Mouse (Mus musculus): ENCODE results near the gene Tmem107.

The Tmem107 gene

GRCm38 (mm10) chr11:69059357-69059974, 11.1 kb upstream of the Tmem107 start, which contains the start of gene Borcs6:
Gene Borcs6 (plus strand): TSS chr11:69059717.
- DNase-seq (ENCODE audit: low spot score) = peak; percentile 97

GRCm38 (mm10) chr11:69059975-69060411, 10.6 kb upstream of the Tmem107 start:
- DNase-seq (ENCODE audit: low spot score) = no peak

- no peak for DNase-seq (ENCODE audit: low spot score)
These were observed 10.0 kb upstream of the Tmem107 start for GRCm38 (mm10) chr11:69060448-69061254.

- DNase-seq (ENCODE audit: low spot score) = no peak
These were observed 9.2 kb upstream of the Tmem107 start for GRCm38 (mm10) chr11:69061255-69061912.

GRCm38 (mm10) chr11:69062194-69062760, 8.3 kb upstream of the Tmem107 start:
- no peak for DNase-seq (ENCODE audit: low spot score)

GRCm38 (mm10) chr11:69062761-69063224, 7.8 kb upstream of the Tmem107 start:
- DNase-seq (ENCODE audit: low spot score) = peak; percentile 87

GRCm38 (mm10) chr11:69063413-69064201, 7.0 kb upstream of the Tmem107 start:
- DNase-seq (ENCODE audit: low spot score) = no peak

GRCm38 (mm10) chr11:69064259-69065133, 6.1 kb upstream of the Tmem107 start:
- no peak for DNase-seq (ENCODE audit: low spot score)

GRCm38 (mm10) chr11:69065394-69065925, 5.1 kb upstream of the Tmem107 start:
- no peak for DNase-seq (ENCODE audit: low spot score)

- DNase-seq (ENCODE audit: low spot score) = no peak
These were observed 4.3 kb upstream of the Tmem107 start for GRCm38 (mm10) chr11:69066163-69066861.

- DNase-seq (ENCODE audit: low spot score) = no peak
These were observed 3.6 kb upstream of the Tmem107 start for GRCm38 (mm10) chr11:69066956-69067355.

- DNase-seq (ENCODE audit: low spot score) = no peak
These were observed 3.0 kb upstream of the Tmem107 start for GRCm38 (mm10) chr11:69067601-69068000.

GRCm38 (mm10) chr11:69070093-69070492, 513 bp upstream of the Tmem107 start:
- DNase-seq (ENCODE audit: low spot score) = no peak

GRCm38 (mm10) chr11:69071262-69071661, 656 bp downstream of the Tmem107 start:
- DNase-seq (ENCODE audit: low spot score) = no peak

GRCm38 (mm10) chr11:69072234-69072633, 1.6 kb downstream of the Tmem107 start:
- DNase-seq (ENCODE audit: low spot score) = no peak

GRCm38 (mm10) chr11:69072666-69073064, 2.1 kb downstream of the Tmem107 start:
- DNase-seq (ENCODE audit: low spot score) = no peak

- peak; percentile 90 for DNase-seq (ENCODE audit: low spot score)
These were observed 2.7 kb downstream of the Tmem107 start for GRCm38 (mm10) chr11:69073065-69073888.

- no peak for DNase-seq (ENCODE audit: low spot score)
These were observed 3.6 kb downstream of the Tmem107 start for GRCm38 (mm10) chr11:69073951-69074775.

Measured in left cerebral cortex, adult 11 months (tissue).